26 mouse cellular contexts compared by ENCODE assay signal in genomic region chr6:71758780-71759179, GRCm38 (mm10). TPM values are rescaled to one million over a fixed set of nuclear protein-coding genes. Genes with fewer than 3 reads are reported as not detected.
DNase-seq lines count a peak whose midpoint lies in the region; ATAC-seq and TF ChIP-seq lines count a peak whose summit lies in the region.
"Had no signal": no experiment of that assay in that cellular context is flagged by ENCODE, and none has a peak within 500 bp of the region (broad histone marks: within the 10 kb centered on the region; RNA-seq: fewer than 3 reads in every experiment).

No protein-coding gene starts in this region.

- H3K79me2 ChIP-seq in myocyte (ENCODE audit: control insufficient read depth, insufficient read depth), result no peaks in the 10 kb centered on the region

- H3K9me3 ChIP-seq in liver, embryonic 13.5 days (replicated peaks), result no peaks in the 10 kb centered on the region
- no peaks in the 10 kb centered on the region for H3K9me3 ChIP-seq in forebrain, embryonic 14.5 days (replicated peaks; ENCODE audit: control insufficient read depth, low read length)
- no peaks in the 10 kb centered on the region for H3K9me3 ChIP-seq in intestine, postnatal 0 days (ENCODE audit: control insufficient read depth)
- H3K9me3 ChIP-seq: embryonic facial prominence, embryonic 12.5 days; forebrain, embryonic 10.5 days; G1E; heart, embryonic 15.5 days; hindbrain, embryonic 12.5 days; limb, embryonic 12.5 days; neural tube, embryonic 15.5 days had no signal

- no peak overlapping the region for H3K4me2 ChIP-seq in liver, embryonic 13.5 days
- no peak overlapping the region for H3K4me2 ChIP-seq in myocyte (ENCODE audit: low read depth)
- no peak overlapping the region for H3K4me2 ChIP-seq in forebrain, embryonic 14.5 days (ENCODE audit: low read length)
- H3K4me2 ChIP-seq in intestine, postnatal 0 days (replicated peaks; ENCODE audit: low read depth), result no peak overlapping the region
- H3K4me2 ChIP-seq: embryonic facial prominence, embryonic 12.5 days; heart, embryonic 15.5 days; hindbrain, embryonic 12.5 days; limb, embryonic 12.5 days; lung, embryonic 14.5 days; neural tube, embryonic 15.5 days had no signal

- no peaks in the 10 kb centered on the region for H3K27me3 ChIP-seq in liver, embryonic 13.5 days
- no peaks in the 10 kb centered on the region for H3K27me3 ChIP-seq in myocyte (ENCODE audit: control insufficient read depth, insufficient read depth, insufficient read length)
- no peaks in the 10 kb centered on the region for H3K27me3 ChIP-seq in forebrain, embryonic 14.5 days (replicated peaks; ENCODE audit: control insufficient read depth, insufficient read depth, low read length)
- no peaks in the 10 kb centered on the region for H3K27me3 ChIP-seq in intestine, postnatal 0 days (replicated peaks; ENCODE audit: control insufficient read depth, insufficient read depth, low read length)
- H3K27me3 ChIP-seq: embryonic facial prominence, embryonic 12.5 days; heart, embryonic 15.5 days; hindbrain, embryonic 12.5 days; limb, embryonic 12.5 days; neural tube, embryonic 15.5 days had no signal

- peak; percentile 30 for DNase-seq in gastrocnemius, adult 2 months
- DNase-seq in gastrocnemius, postnatal 4 days (ENCODE audit: low spot score in 2 of 2), result no peak
- DNase-seq in gonadal fat pad, adult 2 months (ENCODE audit: low read depth), result peak; percentile 23
- DNase-seq in liver, embryonic 13.5 days, result no peak
- DNase-seq in forebrain, embryonic 14.5 days (ENCODE audit: low spot score), result no peak
- DNase-seq: adrenal gland, adult 8-10 months; cerebellum, adult 9-10 months; embryo, embryonic 11 days; kidney, adult 9 months; kidney, postnatal 10 days; lung, embryonic 14.5 days; lung, postnatal 14 days; midbrain, embryonic 14.5 days; retina, postnatal 1 day; right cerebral cortex, postnatal 14 days had no signal

- peaks cover 7% of the 10 kb centered on the region for H3K4me1 ChIP-seq in liver, embryonic 13.5 days (replicated peaks)
- H3K4me1 ChIP-seq in forebrain, embryonic 14.5 days (ENCODE audit: control insufficient read depth, insufficient read depth, low read length), result no peaks in the 10 kb centered on the region
- H3K4me1 ChIP-seq in intestine, postnatal 0 days (replicated peaks; ENCODE audit: control insufficient read depth, insufficient read depth, low read length), result no peaks in the 10 kb centered on the region

- H3ac ChIP-seq in myocyte (ENCODE audit: control insufficient read depth, insufficient read length), result no peak overlapping the region

- no peak for TF ChIP-seq POLR2A in myocyte (IDR thresholded peaks at IDR 0.05; ENCODE audit: insufficient read length, low read depth)

- H3K27ac ChIP-seq in gastrocnemius, adult 2 months, result peak overlapping the region; percentile 95
- no peak overlapping the region for H3K27ac ChIP-seq in liver, embryonic 13.5 days
- H3K27ac ChIP-seq in forebrain, embryonic 14.5 days (ENCODE audit: low read depth, low read length), result no peak overlapping the region
- no peak overlapping the region for H3K27ac ChIP-seq in intestine, postnatal 0 days (ENCODE audit: low read depth, low read length)
- H3K27ac ChIP-seq: embryonic facial prominence, embryonic 12.5 days; forebrain, embryonic 10.5 days; hindbrain, embryonic 12.5 days; limb, embryonic 12.5 days; neural tube, embryonic 15.5 days had no signal

- no peaks in the 10 kb centered on the region for H3K36me3 ChIP-seq in liver, embryonic 13.5 days
- H3K36me3 ChIP-seq in myocyte (ENCODE audit: control insufficient read depth, insufficient read depth), result no peaks in the 10 kb centered on the region
- peaks cover 25% of the 10 kb centered on the region; the same call in 1 of the 2 replicates for H3K36me3 ChIP-seq in forebrain, embryonic 14.5 days (ENCODE audit: control insufficient read depth, insufficient read depth, low read length)
- H3K36me3 ChIP-seq in intestine, postnatal 0 days (ENCODE audit: control insufficient read depth, insufficient read depth), result no peaks in the 10 kb centered on the region; the same call in 1 of the 2 replicates
- H3K36me3 ChIP-seq: embryonic facial prominence, embryonic 12.5 days; G1E; heart, embryonic 15.5 days; limb, embryonic 12.5 days had no signal

- no peak for TF ChIP-seq CTCF in gastrocnemius, adult 2 months (IDR thresholded peaks at IDR 0.05)
- TF ChIP-seq CTCF in intestine, postnatal 0 days (IDR thresholded peaks at IDR 0.05; ENCODE audit: low read depth), result no peak

- intact Hi-C loops in gastrocnemius, adult 2 months (cut with DNase I), result loop anchor here (5.0 kb wide), 2 partner anchors 36 to 51 kb away; partner anchors contain the start of gene Reep1

- no peak overlapping the region for H3K9ac ChIP-seq in liver, embryonic 13.5 days
- H3K9ac ChIP-seq in forebrain, embryonic 14.5 days (ENCODE audit: low read length), result no peak overlapping the region
- no peak overlapping the region for H3K9ac ChIP-seq in intestine, postnatal 0 days (ENCODE audit: low read depth, low read length)
- H3K9ac ChIP-seq: embryonic facial prominence, embryonic 12.5 days; heart, embryonic 15.5 days; hindbrain, embryonic 12.5 days; limb, embryonic 12.5 days; lung, embryonic 14.5 days; neural tube, embryonic 15.5 days had no signal

- WGBS in liver, embryonic 13.5 days (ENCODE audit: insufficient replicate concordance), result 63% methylated on average over 4 of the region's 4 CpGs
- 84% methylated on average over 4 of the region's 4 CpGs for WGBS in forebrain, embryonic 14.5 days
- WGBS in intestine, postnatal 0 days, result 80% methylated on average over 4 of the region's 4 CpGs

- no peak overlapping the region for H3K4me3 ChIP-seq in gastrocnemius, adult 2 months
- H3K4me3 ChIP-seq in liver, embryonic 13.5 days (replicated peaks), result no peak overlapping the region
- H3K4me3 ChIP-seq in myocyte, result no peak overlapping the region
- no peak overlapping the region for H3K4me3 ChIP-seq in forebrain, embryonic 14.5 days (ENCODE audit: low read depth, low read length)
- no peak overlapping the region for H3K4me3 ChIP-seq in intestine, postnatal 0 days (ENCODE audit: low read depth, low read length)
- H3K4me3 ChIP-seq: embryonic facial prominence, embryonic 12.5 days; forebrain, embryonic 10.5 days; heart, embryonic 15.5 days; hindbrain, embryonic 12.5 days; limb, embryonic 12.5 days; neural tube, embryonic 15.5 days had no signal

- ATAC-seq in liver, embryonic 13.5 days (ENCODE audit: low read depth), result peak; percentile 75
- ATAC-seq in forebrain, embryonic 14.5 days, result no peak
- ATAC-seq in intestine, postnatal 0 days, result no peak
- ATAC-seq: intestine, embryonic 16.5 days had no signal

TF ChIP-seq in myocyte, 11 proteins besides CTCF, POLR2A, EP300 and RAD21:
- TF ChIP-seq CEBPB (IDR thresholded peaks at IDR 0.05; ENCODE audit: insufficient read depth, poor library complexity, severe bottlenecking) (no peak), MYOG (IDR thresholded peaks at IDR 0.05; ENCODE audit: control insufficient read depth in 1 of 3, insufficient read depth in 1 of 3, insufficient read length in 2 of 3, low read depth in 2 of 3) (peak in 1 of 3 experiments; percentile 31), MAX (IDR thresholded peaks at IDR 0.05; ENCODE audit: low read depth) (no peak), E2F4 (IDR thresholded peaks at IDR 0.05; ENCODE audit: insufficient read depth) (no peak), SRF (IDR thresholded peaks at IDR 0.05; ENCODE audit: control insufficient read depth, insufficient read length, low read depth) (no peak), POLR2AphosphoS2 (IDR thresholded peaks at IDR 0.05; ENCODE audit: insufficient read length, low read depth) (no peak), USF1 (IDR thresholded peaks at IDR 0.05; ENCODE audit: low read depth) (no peak), MYOD1 (IDR thresholded peaks at IDR 0.05; ENCODE audit: control insufficient read depth in 1 of 3, insufficient read length in 2 of 3, low read depth in 2 of 3) (peak; percentile 43 to 87 (median 85)), REST (IDR thresholded peaks at IDR 0.05; ENCODE audit: insufficient read depth, insufficient read length) (no peak), TCF3 (IDR thresholded peaks at IDR 0.05; ENCODE audit: insufficient read length, low read depth) (no peak), TCF12 (IDR thresholded peaks at IDR 0.05; ENCODE audit: insufficient read depth, poor library complexity, severe bottlenecking) (peak; percentile 54)
TF ChIP-seq in myocyte: peak in this region for 3.

RNA-seq across cellular contexts. Expression of gene Reep1, which starts 51.4 kb away (rescaled TPM):
- 10 to 100 TPM; 52.8 to 59.4 TPM for total RNA-seq in gastrocnemius, adult 2 months (2021)
- 100 to 1,000 TPM in 1 of 2 experiments, 10 to 100 TPM in 1; 88.3 to 101 TPM for total RNA-seq in gastrocnemius, postnatal 4 days (2021)
- polyA plus RNA-seq in gonadal fat pad, adult 2 months (2012; rRNA removed), result 6.2 and 6.7 TPM in 2 replicates
- 3.6 and 4.2 TPM in 2 replicates for polyA plus RNA-seq in liver, embryonic 13.5 days (2015; fragmentation: Nextera tagmentation; extraction: Ambion mirVana)
- polyA plus RNA-seq in myocyte (2012; fragmentation: generic; extraction: Trizol), result 1.1 TPM
- polyA plus RNA-seq in forebrain, embryonic 14.5 days (2014; fragmentation: Nextera tagmentation; extraction: Ambion mirVana), result 167 and 200 TPM in 2 replicates
- polyA plus RNA-seq in intestine, postnatal 0 days (2015; fragmentation: Nextera tagmentation; extraction: Ambion mirVana), result 6.5 and 6.7 TPM in 2 replicates
- total RNA-seq: monocyte, adult 5-6 weeks had no signal
- polyA plus RNA-seq: G1E had no signal

Comparison
In these comparisons a context has a peak if more than half of its experiments do, and no peak if none do; other contexts are left out.
1. DNase-seq: peak in gastrocnemius, adult 2 months (single experiment) and gonadal fat pad, adult 2 months (single experiment); none in gastrocnemius, postnatal 4 days (0 of 2), liver, embryonic 13.5 days (single experiment) and forebrain, embryonic 14.5 days (single experiment).
2. RNA of gene Reep1, which starts 51.4 kb away (polyA plus RNA-seq): 167 to 200 TPM in forebrain, embryonic 14.5 days; 6.5 to 6.7 TPM in intestine, postnatal 0 days, 6.2 to 6.7 TPM in gonadal fat pad, adult 2 months, 3.6 to 4.2 TPM in liver, embryonic 13.5 days and 1.1 TPM in myocyte (single experiment); every median in the first group is over 10 times any median in the second.